Mouse (Mus musculus): ENCODE results near the gene Gm15128. TPM values are rescaled to one million over a fixed set of nuclear protein-coding genes. Genes with fewer than 3 reads are reported as not detected.
"Not testable (repeated sequence)": the region's sequence is repeated elsewhere in the genome, so short reads cannot be mapped to it uniquely, and the experiment has no call there.

The Gm15128 gene
- not detected in 2 replicates for polyA plus RNA-seq (2012; ENCODE audit: insufficient read depth, insufficient read length, missing spikeins)

GRCm38 (mm10) chrX:147765691-147766090 is at the start of gene Gm15128:
Gene Gm15128 (plus strand): TSS chrX:147765991.
- not testable (repeated sequence) for H3K27ac ChIP-seq (ENCODE audit: insufficient read depth, low read depth, low read length); H3K4me1 ChIP-seq (ENCODE audit: control insufficient read depth, insufficient read depth, low read length); H3K4me3 ChIP-seq (ENCODE audit: insufficient read depth, low read length)

Other genes with a start within 250 kb of the Gm15128 start
- not detected in 2 replicates for gene Lrch2, start 211.9 kb upstream of the Gm15128 start, polyA plus RNA-seq (2012; ENCODE audit: insufficient read depth, insufficient read length, missing spikeins)
- not detected in 2 replicates for gene Gm15080, start 227.0 kb downstream of the Gm15128 start, polyA plus RNA-seq (2012; ENCODE audit: insufficient read depth, insufficient read length, missing spikeins)